Mouse (Mus musculus) erythroblast, embryonic 14.5 days (primary cell): ENCODE data around the gene 1700086D15Rik. TPM values are rescaled to one million over a fixed set of nuclear protein-coding genes. Genes with fewer than 3 reads are reported as not detected.

ENCODE experiments used
- H3K27me3 ChIP-seq: 2 replicates; pipeline ENCODE4 v1.6.1; 2012; ENCODE audit warnings: inconsistent platforms; ENCODE audit not compliant: control insufficient read depth
- H3K36me3 ChIP-seq: 2 replicates; pipeline ENCODE4 v1.6.1; 2012; ENCODE audit warnings: mild to moderate bottlenecking, inconsistent platforms; ENCODE audit not compliant: control insufficient read depth
- H3K4me1 ChIP-seq: 2 replicates; pipeline ENCODE4 v1.6.1; 2012; ENCODE audit warnings: inconsistent platforms; ENCODE audit not compliant: control insufficient read depth
- H3K4me3 ChIP-seq: replicated peaks from 2 replicates; pipeline ENCODE3; 2012; ENCODE audit warnings: moderate library complexity, mild to moderate bottlenecking, inconsistent platforms
- H3K9me3 ChIP-seq: 2 replicates; pipeline ENCODE4 v1.6.1; 2012; ENCODE audit warnings: low read length, inconsistent platforms, mixed read lengths; ENCODE audit not compliant: control insufficient read depth
- GATA1 ChIP-seq: IDR thresholded peaks from 2 replicates; pipeline ENCODE4 v1.6.1; 2012; ENCODE audit warnings: low read length, inconsistent platforms, mixed read lengths
- TAL1 ChIP-seq: IDR thresholded peaks from 3 replicates; pipeline ENCODE4 v1.6.1; 2012; ENCODE audit warnings: low read length, inconsistent platforms, mixed read lengths
- polyA plus RNA-seq: library from polyadenylated mRNA; stranded (reverse); fragments of >175 nt; gene quantifications from 2 replicates; pipeline ENCODE4 v1.2.3, GENCODE M21; 2012

The 1700086D15Rik gene
- polyA plus RNA-seq, 1 experiment: not detected

- no peaks in the 10 kb centered on the region for H3K36me3 ChIP-seq
- no peaks in the 10 kb centered on the region for H3K4me1 ChIP-seq
- no peak overlapping the region for H3K4me3 ChIP-seq
- no peaks in the 10 kb centered on the region for H3K9me3 ChIP-seq
- H3K27me3 ChIP-seq: no peaks in the 10 kb centered on the region
- TF ChIP-seq TAL1 (no peak), GATA1 (no peak)
Observed at GRCm38 (mm10) chr11:65142838-65143417, 16.8 kb downstream of the 1700086D15Rik start.

GRCm38 (mm10) chr11:65139030-65139429 is 20.7 kb downstream of the 1700086D15Rik start:
- Histone ChIP-seq H3K9me3 (no peaks in the 10 kb centered on the region), H3K4me1 (no peaks in the 10 kb centered on the region), H3K4me3 (no peak overlapping the region), H3K27me3 (no peaks in the 10 kb centered on the region), H3K36me3 (no peaks in the 10 kb centered on the region)
- TF ChIP-seq TAL1 (no peak), GATA1 (no peak)

- H3K36me3 ChIP-seq: no peaks in the 10 kb centered on the region
- no peaks in the 10 kb centered on the region for H3K9me3 ChIP-seq
- no peaks in the 10 kb centered on the region for H3K4me1 ChIP-seq
- no peaks in the 10 kb centered on the region for H3K27me3 ChIP-seq
- TF ChIP-seq GATA1: no peak
- TF ChIP-seq TAL1: no peak
- no peak overlapping the region for H3K4me3 ChIP-seq
Observed at GRCm38 (mm10) chr11:65137145-65137652, 22.5 kb downstream of the 1700086D15Rik start.

GRCm38 (mm10) chr11:65135251-65135739 is 24.4 kb downstream of the 1700086D15Rik start:
- TF ChIP-seq TAL1 (no peak), GATA1 (no peak)
- H3K9me3 ChIP-seq: peaks cover 2% of the 10 kb centered on the region; the same call in 1 of the 2 replicates
- no peaks in the 10 kb centered on the region for H3K27me3 ChIP-seq
- no peaks in the 10 kb centered on the region for H3K36me3 ChIP-seq
- H3K4me1 ChIP-seq: no peaks in the 10 kb centered on the region
- no peak overlapping the region for H3K4me3 ChIP-seq

- Histone ChIP-seq H3K9me3 (peaks cover 2% of the 10 kb centered on the region; the same call in 1 of the 2 replicates), H3K4me1 (no peaks in the 10 kb centered on the region), H3K36me3 (no peaks in the 10 kb centered on the region), H3K27me3 (no peaks in the 10 kb centered on the region), H3K4me3 (no peak overlapping the region)
- no peak for TF ChIP-seq TAL1
- TF ChIP-seq GATA1: no peak
Observed at GRCm38 (mm10) chr11:65133661-65134060, 26.0 kb downstream of the 1700086D15Rik start.

- H3K9me3 ChIP-seq: peaks cover 2% of the 10 kb centered on the region; the same call in 1 of the 2 replicates
- no peak overlapping the region for H3K4me3 ChIP-seq
- TF ChIP-seq TAL1 (no peak), GATA1 (no peak)
- H3K27me3 ChIP-seq: no peaks in the 10 kb centered on the region
- H3K36me3 ChIP-seq: no peaks in the 10 kb centered on the region
- no peaks in the 10 kb centered on the region for H3K4me1 ChIP-seq
Observed at GRCm38 (mm10) chr11:65129110-65129509, 30.6 kb downstream of the 1700086D15Rik start.

- H3K36me3 ChIP-seq: no peaks in the 10 kb centered on the region
- no peaks in the 10 kb centered on the region for H3K27me3 ChIP-seq
- H3K4me3 ChIP-seq: no peak overlapping the region
- H3K9me3 ChIP-seq: peaks cover 2% of the 10 kb centered on the region; the same call in 1 of the 2 replicates
- H3K4me1 ChIP-seq: no peaks in the 10 kb centered on the region
- no peak for TF ChIP-seq GATA1
- TF ChIP-seq TAL1: no peak
Observed at GRCm38 (mm10) chr11:65128666-65129065, 31.0 kb downstream of the 1700086D15Rik start.

GRCm38 (mm10) chr11:65126566-65126965 is 33.1 kb downstream of the 1700086D15Rik start:
- no peak overlapping the region for H3K4me3 ChIP-seq
- no peak for TF ChIP-seq TAL1
- no peak for TF ChIP-seq GATA1
- H3K36me3 ChIP-seq: no peaks in the 10 kb centered on the region
- H3K4me1 ChIP-seq: no peaks in the 10 kb centered on the region
- H3K9me3 ChIP-seq: peaks cover 2% of the 10 kb centered on the region; the same call in 1 of the 2 replicates
- no peaks in the 10 kb centered on the region for H3K27me3 ChIP-seq

GRCm38 (mm10) chr11:65124913-65125418 is 34.7 kb downstream of the 1700086D15Rik start:
- Histone ChIP-seq H3K4me3 (no peak overlapping the region), H3K9me3 (no peaks in the 10 kb centered on the region), H3K36me3 (no peaks in the 10 kb centered on the region), H3K27me3 (no peaks in the 10 kb centered on the region), H3K4me1 (no peaks in the 10 kb centered on the region)
- no peak for TF ChIP-seq TAL1
- no peak for TF ChIP-seq GATA1
